Mouse (Mus musculus): Measurements from ENCODE around the gene Tmem56. TPM values are rescaled to one million over a fixed set of nuclear protein-coding genes. Genes with fewer than 3 reads are reported as not detected.

Tmem56 gene
- polyA plus RNA-seq, 1 experiment from 2014 or later = 0.98 TPM

- no peaks in the 10 kb centered on the region for H3K27me3 ChIP-seq (ENCODE audit: control insufficient read depth, insufficient read depth, low read length)
- H3K9me3 ChIP-seq (ENCODE audit: control insufficient read depth, low read depth, low read length) = no peaks in the 10 kb centered on the region
- no peak overlapping the region for H3K4me2 ChIP-seq (replicated peaks; ENCODE audit: low read depth, low read length)
- H3K4me3 ChIP-seq (ENCODE audit: low read depth, low read length) = no peak overlapping the region
- no peak overlapping the region for H3K9ac ChIP-seq (replicated peaks; ENCODE audit: low read depth, low read length)
- WGBS = 58% methylated on average over 7 of the region's 7 CpGs
- no peak overlapping the region for H3K27ac ChIP-seq (ENCODE audit: low read length)
- H3K4me1 ChIP-seq (ENCODE audit: control insufficient read depth, insufficient read depth, low read length) = no peaks in the 10 kb centered on the region
- no peak for ATAC-seq (ENCODE audit: insufficient number of reproducible peaks, insufficient read depth, low FRiP score, low read depth)
- no peaks in the 10 kb centered on the region for H3K36me3 ChIP-seq (ENCODE audit: control insufficient read depth, insufficient read depth, low read length)
These were observed 126.9 kb downstream of the Tmem56 start for GRCm38 (mm10) chr3:121156043-121156442.

Other genes starting within 250 kb of the Tmem56 start
- gene Rwdd3, start 111.4 kb downstream of the Tmem56 start, polyA plus RNA-seq (2014; fragmentation: Nextera tagmentation; extraction: Ambion mirVana) = 6.2 and 6.3 TPM in 2 replicates
- gene Alg14, start 8.7 kb upstream of the Tmem56 start, polyA plus RNA-seq (2014; fragmentation: Nextera tagmentation; extraction: Ambion mirVana) = 44.2 and 54.1 TPM in 2 replicates
- 679 and 695 TPM in 2 replicates for gene Cnn3, start 143.4 kb upstream of the Tmem56 start, polyA plus RNA-seq (2014; fragmentation: Nextera tagmentation; extraction: Ambion mirVana)
- gene Slc44a3, start 249.3 kb upstream of the Tmem56 start, polyA plus RNA-seq (2014; fragmentation: Nextera tagmentation; extraction: Ambion mirVana) = 29.9 and 30.8 TPM in 2 replicates